Mouse (Mus musculus): ENCODE results near the gene Olig3. TPM values are rescaled to one million over a fixed set of nuclear protein-coding genes. Genes with fewer than 3 reads are reported as not detected.

The Olig3 gene
- not detected for polyA plus RNA-seq (2017; shearing (Covaris generic))

GRCm38 (mm10) chr10:19356071-19356583 lies at the start of gene Olig3:
TSS of gene Olig3 (plus strand) at chr10:19356533.
- ATAC-seq: peak; percentile 54

- ATAC-seq: no peak
Measured at GRCm38 (mm10) chr10:19309681-19310395, 46.5 kb upstream of the Olig3 start.

GRCm38 (mm10) chr10:19310471-19310870 lies 45.9 kb upstream of the Olig3 start:
- ATAC-seq: no peak

- no peak for ATAC-seq
Measured at GRCm38 (mm10) chr10:19317962-19318812, 38.1 kb upstream of the Olig3 start.

- peak; percentile 94 for ATAC-seq
Measured at GRCm38 (mm10) chr10:19321781-19322180, 34.6 kb upstream of the Olig3 start.

GRCm38 (mm10) chr10:19329191-19329777 lies 27.0 kb upstream of the Olig3 start:
- no peak for ATAC-seq

GRCm38 (mm10) chr10:19333425-19333824 lies 22.9 kb upstream of the Olig3 start:
- peak; percentile 77 for ATAC-seq

GRCm38 (mm10) chr10:19338695-19339630 lies 17.4 kb upstream of the Olig3 start:
- ATAC-seq: no peak

GRCm38 (mm10) chr10:19344039-19344438 lies 12.3 kb upstream of the Olig3 start:
- no peak for ATAC-seq

- no peak for ATAC-seq
Measured at GRCm38 (mm10) chr10:19349326-19349725, 7.0 kb upstream of the Olig3 start.

GRCm38 (mm10) chr10:19352006-19352877 lies 4.1 kb upstream of the Olig3 start:
- no peak for ATAC-seq

- peak; percentile 22 for ATAC-seq
Measured at GRCm38 (mm10) chr10:19352878-19353301, 3.4 kb upstream of the Olig3 start.

GRCm38 (mm10) chr10:19353631-19354030 lies 2.7 kb upstream of the Olig3 start:
- no peak for ATAC-seq

GRCm38 (mm10) chr10:19354146-19354545 lies 2.2 kb upstream of the Olig3 start:
- ATAC-seq: no peak

GRCm38 (mm10) chr10:19355076-19355475 lies 1.3 kb upstream of the Olig3 start:
- ATAC-seq: no peak

- ATAC-seq: no peak
Measured at GRCm38 (mm10) chr10:19356720-19357641, 648 bp downstream of the Olig3 start.

- ATAC-seq: no peak
Measured at GRCm38 (mm10) chr10:19357848-19358247, 1.5 kb downstream of the Olig3 start.

GRCm38 (mm10) chr10:19360446-19361300 lies 4.3 kb downstream of the Olig3 start:
- no peak for ATAC-seq

All from inflammation-experienced regulatory T-cells, adult 6 months (primary cell).